Mouse (Mus musculus) monocyte, adult 5-6 weeks (primary cell): ENCODE measurements at regions not wholly inside any gene's neighbourhood (a gene's known extent, or its start where the extent isn't known, plus 50 kb on each side); places are given as distances from the start of the nearest gene placed in this dataset.
A peak's percentile ranks its signal among the peaks of the same experiment; 100 is the strongest.

ENCODE experiments used
- ATAC-seq: fragments of 153-309, 156-312 bp; replicated peaks from 2 replicates; pipeline ENCODE4 v1.8.0; 2017; ENCODE audit warnings: mild to moderate bottlenecking; ENCODE audit not compliant: low TSS enrichment, insufficient number of reproducible peaks, severe bottlenecking, poor library complexity, low FRiP score

DNA sequence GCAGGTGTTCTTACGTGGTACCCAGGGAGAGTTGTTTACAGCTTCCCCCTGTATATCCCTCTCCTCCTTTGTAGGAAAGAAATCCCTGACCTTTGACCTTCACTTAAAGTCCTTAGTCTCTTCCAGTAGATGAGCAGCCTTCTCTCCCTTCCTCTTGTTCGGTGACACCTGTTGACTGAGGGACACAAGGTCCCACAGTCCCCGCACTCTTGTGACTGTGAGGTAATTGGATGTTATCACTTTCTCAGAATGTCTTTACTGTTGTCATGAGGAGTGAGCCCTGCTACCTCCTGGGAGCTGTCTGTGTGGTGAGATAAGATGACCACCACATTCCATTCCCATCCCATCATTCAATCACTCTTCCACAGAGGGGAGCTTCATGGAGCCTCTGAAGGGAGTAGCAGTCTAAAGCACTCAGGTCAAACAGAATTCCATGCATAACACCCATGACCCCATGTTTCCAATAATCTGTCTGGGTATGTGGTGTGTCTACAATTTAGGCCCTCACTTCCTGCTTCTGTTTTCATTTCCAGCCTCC, 218.8 kb upstream of the Serp2 start:
- ATAC-seq: no peak

DNA sequence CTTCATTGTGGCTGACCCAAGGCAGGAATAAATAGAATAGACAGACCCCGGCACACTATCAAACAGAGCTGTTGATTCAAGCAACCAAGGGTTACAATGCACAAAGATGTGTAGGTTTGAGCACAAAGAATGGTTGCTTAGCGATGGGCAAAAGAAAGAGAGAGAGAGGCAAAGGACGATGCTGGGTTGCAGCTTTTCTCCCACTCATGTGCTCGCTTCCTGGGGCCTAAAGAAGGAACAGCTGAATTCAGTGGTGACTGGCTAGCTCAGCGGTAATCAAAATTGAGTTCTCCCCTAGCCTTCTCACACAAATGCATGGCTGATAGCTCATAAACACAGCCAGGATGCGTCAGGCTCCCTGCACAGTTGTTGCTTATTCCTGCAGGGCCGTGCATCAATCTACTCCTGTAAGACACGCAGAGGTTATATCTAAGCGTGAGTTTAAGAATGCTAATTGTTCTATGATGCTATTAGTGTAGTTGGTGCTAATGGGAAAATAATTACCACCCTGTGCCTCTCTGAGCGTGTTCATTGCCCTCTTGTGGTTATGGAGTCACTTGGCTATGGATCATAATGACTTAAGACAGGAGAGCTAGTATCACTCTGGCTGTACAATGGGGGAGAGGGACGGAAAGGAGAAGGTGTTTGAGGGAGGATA, 216.2 kb upstream of the Serp2 start:
- no peak for ATAC-seq

DNA sequence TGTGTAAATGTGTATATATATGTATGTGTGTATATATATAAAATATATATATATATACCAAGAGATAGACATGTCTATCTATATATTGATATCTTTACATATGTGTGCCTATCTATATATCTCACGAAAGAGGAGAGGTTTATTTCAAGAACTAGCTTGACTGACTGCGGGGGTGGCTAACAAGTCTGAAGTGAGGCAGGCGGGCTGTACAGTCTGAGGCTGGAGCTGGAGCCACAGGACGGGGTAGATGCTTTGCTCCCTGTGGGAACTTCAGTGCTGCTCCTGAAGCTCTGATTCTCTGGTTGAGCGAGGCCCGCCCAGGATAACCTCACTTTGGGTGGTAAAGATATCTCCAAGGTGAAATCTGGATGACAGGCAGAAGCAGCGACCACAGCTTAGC, 213.4 kb upstream of the Serp2 start:
- no peak for ATAC-seq

DNA sequence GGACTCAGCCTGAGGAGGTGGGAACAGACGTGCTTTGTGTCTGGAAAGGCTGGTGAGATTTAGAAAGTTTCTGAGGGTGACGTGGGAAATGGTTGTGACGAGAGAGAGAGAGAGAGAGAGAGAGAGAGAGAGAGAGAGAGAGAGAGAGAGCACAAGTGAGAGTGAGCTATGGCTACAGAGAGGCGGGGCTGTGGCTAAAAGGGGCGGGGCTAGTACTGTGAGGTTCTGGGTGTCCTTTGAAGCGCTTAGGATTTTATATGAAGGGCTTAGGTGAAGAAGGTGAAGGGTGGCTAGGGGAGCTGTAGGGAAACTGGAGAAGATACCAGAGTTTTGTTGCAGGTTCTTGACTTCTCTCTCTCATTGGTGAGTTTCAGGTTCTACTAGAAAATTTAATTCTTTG, 210.6 kb upstream of the Serp2 start:
- ATAC-seq: no peak

DNA sequence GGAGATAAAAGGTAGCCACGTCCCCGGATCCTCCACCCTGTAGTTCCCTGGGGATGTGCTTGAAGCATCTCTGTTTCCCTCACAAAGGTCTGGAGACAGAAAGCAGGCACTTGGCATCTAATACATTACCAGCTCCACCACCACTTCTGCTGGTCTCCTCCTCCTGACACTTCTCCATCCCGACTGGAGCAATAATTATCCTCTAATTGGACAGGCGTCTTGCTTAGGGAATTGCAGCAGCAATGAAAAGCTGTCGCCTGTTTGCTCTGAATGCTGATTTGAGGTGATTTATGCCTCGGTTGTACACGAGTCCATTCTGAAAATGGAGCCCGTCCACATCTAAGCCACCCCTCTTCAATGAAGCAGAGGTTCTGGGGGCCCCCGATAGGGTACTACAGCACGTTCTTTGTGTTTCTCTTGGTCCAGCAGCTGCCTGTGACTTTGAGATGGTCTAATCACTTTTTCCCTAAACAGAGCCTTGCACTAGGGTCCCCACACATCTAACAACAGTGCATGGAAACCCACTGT, 209.6 kb upstream of the Serp2 start:
- ATAC-seq: no peak

DNA sequence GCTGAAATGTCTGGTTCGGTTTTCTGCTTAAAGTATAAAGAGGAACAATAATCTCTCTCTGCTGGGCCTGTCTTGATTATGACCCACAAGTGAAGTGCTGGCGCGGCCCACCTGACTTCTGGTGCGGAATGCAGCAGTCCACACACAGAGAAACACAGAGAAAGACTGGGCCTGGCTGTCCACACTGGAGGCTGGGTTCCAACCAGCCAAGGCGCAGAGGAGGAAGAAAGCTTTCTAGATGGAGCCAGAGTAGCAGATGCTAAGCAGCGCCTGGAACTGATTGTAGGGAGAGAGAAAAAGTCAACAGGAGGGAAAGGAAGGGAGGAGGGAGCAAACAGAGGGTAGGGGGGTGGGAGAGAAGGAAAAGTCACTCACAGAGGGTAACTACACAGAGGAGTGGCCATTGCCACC, 208.4 kb upstream of the Serp2 start:
- no peak for ATAC-seq

DNA sequence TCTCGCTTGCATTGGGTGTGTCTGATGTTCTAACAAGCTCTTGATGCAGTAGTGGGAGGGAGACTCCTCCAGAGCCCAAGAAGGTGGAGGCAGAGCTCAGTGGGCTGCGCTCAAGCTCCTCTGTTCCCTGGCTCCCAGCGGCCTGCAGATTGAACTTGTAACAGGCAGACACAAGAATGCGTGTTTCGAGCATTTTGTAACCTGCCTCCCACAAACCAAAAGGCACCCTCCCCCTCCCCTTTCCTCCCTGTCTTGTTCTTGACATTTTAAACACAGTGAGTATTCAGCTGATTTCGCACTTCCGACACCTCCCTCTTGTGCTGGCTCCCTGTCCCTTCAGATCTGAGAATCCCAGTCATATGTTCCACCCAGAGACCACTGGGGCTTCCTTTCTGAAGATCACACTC, 207.7 kb upstream of the Serp2 start:
- ATAC-seq: no peak; the same call in 1 of the 2 replicates

DNA sequence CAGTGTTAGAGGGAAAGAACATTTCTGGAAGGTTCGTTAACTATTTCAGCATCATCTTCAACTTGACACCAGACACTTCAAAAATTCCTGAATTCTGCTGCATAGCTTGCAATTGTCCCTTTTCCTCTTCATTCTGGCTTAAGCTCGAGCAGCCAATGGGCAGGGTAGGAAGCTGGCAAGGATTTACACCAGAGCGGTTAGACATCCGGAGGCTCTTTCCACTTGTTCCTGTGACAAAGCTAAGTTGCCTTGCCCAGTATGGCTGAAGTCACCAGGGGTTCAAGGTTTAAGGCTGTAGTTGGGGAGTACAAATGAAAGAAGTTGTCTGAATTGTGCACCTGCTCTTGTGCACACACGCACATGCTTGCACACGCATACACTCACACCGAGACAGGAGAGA, 206.8 kb upstream of the Serp2 start:
- ATAC-seq: no peak

DNA sequence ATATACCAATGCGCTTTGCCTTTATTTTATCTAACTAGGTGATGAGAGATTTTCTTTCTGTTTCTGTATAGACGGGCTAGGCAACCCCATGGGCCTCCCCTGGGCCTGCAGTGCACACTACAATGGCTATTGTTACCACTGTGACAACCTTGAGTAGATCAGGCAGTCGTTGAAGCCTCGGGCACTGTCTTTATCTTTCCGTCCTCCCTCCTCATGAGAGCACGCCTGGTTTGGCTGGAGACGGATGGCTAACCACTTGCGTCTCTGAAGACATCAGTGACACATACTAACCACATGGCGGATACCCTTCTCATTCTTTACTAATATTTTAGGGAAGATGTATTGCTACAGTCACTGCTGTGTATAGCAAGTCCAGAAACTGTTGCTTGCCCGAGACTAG, 206.1 kb upstream of the Serp2 start:
- no peak for ATAC-seq

DNA sequence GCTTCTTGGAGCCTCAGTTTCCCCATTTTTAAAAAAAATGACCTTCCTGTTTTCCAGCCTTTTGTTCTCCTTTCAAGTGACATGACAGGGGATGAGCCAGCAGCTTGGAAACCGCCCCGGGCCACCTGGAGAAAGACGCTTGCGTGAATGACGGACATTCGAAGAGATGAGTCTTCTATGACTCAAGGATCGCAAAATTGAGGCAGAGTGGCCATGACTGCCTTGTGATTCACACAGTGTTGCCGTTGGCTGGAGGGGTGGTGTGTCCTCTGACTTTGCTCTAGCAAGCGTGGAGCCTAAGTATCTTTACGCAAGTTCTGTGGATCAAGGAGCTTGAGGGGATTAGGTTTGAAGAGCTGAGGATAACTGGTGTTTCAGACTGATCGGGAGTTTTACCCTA, 205.0 kb upstream of the Serp2 start:
- no peak for ATAC-seq

DNA sequence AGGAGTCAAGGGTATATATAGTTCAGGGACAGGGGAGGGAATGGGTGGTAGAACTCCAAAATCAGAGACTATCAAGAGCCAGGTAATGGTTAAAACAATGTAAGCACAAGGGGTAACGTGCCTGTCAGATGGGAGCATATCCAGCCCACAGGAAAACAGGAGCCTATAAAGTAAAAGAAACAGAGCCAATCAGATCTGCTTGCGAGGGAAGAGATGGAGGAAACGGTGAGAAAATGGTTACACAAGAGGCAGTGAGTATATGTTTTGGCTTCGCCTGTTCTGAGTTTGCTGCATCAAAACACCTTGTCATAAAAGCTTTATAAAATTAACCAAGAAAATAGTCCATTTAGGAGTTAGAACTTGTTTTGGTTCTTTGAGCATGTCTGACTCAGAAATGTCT, 204.6 kb upstream of the Serp2 start:
- no peak for ATAC-seq

DNA sequence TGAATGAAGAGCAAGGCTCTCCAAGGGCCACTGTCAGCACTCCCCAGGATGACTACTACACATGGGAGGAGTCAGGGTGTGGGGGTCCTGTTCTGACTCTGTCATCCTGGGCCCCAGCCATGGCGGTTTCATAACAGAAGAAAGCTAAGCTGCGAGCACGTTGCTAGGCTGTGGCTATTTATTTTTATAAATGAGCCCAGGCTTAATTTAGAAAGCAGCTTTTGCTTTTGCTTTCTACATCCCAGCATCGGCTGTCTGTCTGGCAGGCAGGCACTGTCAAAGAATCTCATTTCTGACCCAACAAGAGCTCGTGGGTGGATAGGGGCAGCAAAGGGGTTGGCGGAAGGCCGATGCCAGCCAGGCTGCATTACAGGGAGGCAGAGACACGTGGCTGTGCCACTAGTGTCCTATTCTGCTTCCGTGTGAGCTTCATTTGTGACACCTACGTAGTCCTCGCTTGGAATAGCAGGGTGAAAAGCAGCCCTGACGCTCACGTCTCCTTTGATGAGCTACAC, 203.9 kb upstream of the Serp2 start:
- ATAC-seq: peak; percentile 36; the same call in 1 of the 2 replicates

DNA sequence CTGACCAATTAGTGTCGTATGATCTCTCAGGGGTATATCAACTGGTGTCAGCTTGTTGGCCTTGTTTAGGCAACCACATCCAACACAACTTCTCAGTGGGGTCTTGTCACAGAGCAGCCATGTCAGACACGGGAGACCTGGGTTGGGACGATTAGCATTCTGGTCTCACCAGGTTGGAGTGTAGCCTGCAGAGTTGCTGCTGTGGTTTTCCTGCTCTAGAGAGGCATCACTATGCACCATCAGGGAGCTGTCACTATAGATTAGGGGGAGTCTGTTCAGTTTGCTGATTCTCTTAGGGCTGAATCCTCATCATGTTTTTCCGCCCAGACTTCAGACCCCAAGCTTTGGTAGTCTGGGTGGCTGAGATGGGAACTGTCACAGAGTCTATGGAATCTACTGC, 202.7 kb upstream of the Serp2 start:
- no peak for ATAC-seq

DNA sequence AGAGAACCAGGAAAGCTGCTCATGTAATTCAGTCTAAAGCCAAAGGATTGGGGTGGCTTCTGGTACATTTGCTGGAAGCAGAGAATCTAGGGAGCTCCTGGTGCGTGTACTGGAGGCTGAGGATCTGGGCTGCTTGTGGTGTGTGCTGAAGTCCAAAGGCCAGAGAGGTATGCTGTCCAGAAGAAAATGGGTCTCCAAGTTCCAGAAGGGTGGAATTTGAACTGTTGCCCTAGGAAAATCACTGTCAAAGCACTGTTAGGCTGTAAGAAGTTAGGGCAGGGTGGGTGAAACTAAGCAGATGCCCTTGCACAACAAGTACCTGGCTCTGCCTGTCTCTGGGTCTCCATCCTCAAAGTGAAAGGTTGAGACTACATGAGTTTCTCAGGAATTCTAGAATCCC, 201.9 kb upstream of the Serp2 start:
- ATAC-seq: no peak

DNA sequence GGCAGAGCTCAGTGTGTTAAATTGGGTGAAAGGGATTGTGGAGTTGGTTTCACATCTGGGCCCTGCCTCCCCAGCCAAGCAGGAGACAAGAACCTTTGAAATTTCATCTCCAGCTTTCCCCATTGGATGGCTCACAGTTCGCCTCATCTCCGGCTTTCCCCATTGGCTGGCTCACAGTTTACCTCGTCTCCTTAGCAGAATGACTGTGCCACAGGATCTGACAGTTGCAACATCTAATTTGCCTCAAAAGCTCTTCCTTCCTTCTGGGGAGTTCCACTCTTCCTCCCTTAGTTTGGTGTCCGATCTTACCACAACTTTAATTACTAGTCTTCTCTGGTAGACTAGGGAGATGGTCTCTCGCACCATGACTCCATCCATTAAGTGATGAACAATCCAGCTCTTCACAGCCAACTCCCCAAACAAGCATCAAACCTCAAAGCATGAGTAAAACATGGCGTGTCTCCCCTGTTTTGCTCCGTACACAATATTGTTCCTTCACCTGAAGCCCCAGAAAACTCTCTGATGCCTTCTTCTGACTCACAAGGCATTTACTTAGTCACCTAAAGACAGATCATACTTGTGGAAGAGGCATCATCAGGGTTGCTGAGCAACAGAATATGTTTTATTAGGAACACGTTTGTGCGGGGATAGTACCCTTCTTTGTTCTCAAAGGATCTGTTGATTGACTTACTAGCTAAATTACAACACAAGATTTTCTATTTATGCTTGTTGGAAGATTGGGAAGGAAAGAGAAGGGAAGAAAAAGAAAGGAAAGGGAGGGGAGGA, 199.1 kb upstream of the Serp2 start:
- no peak; the same call in 1 of the 2 replicates for ATAC-seq

DNA sequence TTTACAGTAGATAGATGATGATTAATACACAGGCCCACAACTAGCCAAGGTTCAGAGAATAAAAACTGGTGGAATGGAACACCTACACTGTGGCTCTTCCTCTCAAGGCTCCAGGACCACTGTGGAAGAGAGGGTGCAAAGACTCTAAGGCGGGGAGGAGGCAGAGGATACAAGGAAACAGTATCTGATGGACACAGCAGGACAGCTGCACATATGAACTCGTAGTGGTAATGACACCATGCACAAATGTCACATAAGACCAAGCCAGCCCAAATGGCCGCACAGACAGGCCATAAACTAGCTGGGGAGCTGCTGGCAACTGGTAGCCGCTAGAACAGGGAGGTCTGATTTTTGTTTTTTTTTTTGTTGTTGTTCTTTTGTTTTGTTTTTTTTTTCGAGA, 197.0 kb upstream of the Serp2 start:
- no peak for ATAC-seq

DNA sequence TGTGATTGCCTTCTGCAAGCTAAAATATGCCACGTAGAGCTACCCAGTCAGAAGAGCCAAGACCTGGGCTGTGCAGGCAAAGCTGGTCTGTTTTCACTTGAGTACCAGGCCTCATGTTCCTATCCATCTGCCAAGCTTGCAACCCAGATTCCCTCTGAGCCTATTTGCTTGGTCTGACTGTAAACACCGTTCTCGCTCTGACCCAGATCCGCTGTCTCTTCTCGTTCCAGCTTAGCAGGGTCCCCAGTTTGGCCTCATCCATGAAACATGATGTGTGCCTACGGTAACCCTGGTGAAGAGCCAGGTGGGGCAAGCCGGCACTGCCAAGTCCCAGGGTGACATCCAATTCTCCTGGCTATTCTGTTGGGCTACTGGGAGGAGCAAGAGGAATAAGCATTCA, 192.5 kb upstream of the Serp2 start:
- ATAC-seq: no peak

DNA sequence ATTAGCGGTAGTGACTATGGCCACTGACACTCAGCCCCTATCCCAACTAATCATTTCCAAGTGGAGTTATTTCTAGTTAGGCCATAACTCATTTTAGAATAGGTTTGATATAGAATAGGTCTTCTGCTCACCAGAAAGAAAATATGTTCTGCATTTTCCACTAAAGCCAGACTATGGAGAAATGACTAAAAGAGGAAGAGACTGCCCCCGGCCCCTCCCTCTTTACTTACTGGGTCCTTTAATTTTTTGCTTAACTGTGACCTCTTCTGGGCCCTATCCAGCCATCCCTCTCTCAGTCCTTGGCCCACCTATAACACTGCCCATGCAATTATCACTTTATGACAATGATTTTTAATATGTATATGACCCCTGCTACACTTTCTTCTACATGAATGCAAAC, 192.0 kb upstream of the Serp2 start:
- 0 out of 2 replicates have a peak, but pooled peaks have one; percentile 43 for ATAC-seq

DNA sequence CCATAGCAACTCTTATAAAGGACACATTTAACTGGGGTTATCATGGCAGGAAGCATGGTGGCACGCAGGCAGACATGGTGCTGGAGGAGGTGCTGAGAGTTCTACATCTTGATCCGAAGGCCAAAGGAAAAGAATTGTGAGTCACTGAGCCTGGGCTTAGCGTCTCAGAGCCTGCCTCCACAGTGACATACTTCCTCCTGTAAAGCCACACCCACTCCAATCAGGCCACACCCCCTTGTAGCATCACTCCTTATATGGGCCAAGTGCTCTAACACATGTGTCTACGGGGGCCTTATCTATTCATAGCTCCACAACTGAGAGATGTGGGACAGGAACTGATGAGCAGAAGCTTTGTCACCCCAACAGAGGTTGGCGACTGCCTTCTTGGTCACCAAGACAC, 191.1 kb upstream of the Serp2 start:
- no peak for ATAC-seq

DNA sequence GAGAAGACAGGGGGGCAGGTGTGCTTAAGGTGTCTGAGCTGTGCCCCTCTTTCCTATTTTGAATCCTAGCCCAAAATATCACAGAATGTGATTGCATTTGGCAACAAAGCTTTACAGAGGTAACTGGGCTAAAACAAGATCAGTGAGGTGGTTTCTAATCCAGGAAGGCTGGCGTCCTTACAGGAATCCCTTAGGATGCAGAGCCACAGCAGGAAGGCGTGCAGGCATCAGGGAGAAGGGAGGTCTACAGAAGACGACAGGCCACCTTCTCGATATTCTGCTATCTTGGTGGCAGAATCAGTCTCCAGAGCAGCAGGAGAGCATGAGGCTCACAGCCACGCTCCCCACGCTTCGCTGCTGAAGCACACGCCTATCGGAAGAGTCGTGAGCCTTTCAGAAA, 189.6 kb upstream of the Serp2 start:
- ATAC-seq: no peak
